Mouse (Mus musculus): ENCODE measurements around the gene Hist1h2ap.
"Not testable (repeated sequence)": the region's sequence is repeated elsewhere in the genome, so short reads cannot be mapped to it uniquely, and the experiment has no call there.

Hist1h2ap gene

GRCm38 (mm10) chr13:21833461-21833860 is at the start of gene Hist1h2ap, which contains the start of gene Hist1h2br:
Hist1h2ap (minus strand) TSS chr13:21833507.
Hist1h2br (plus strand) TSS chr13:21833743.
- not testable (repeated sequence) for DNase-seq (ENCODE audit: extremely low spot score, low spot score)

GRCm38 (mm10) chr13:21882760-21883405 is 49.6 kb upstream of the Hist1h2ap start:
- DNase-seq (ENCODE audit: extremely low spot score, low spot score) = peak; percentile 85

- DNase-seq (ENCODE audit: extremely low spot score, low spot score) = peak; percentile 73
These were observed 48.8 kb upstream of the Hist1h2ap start for GRCm38 (mm10) chr13:21881878-21882669.

DNA sequence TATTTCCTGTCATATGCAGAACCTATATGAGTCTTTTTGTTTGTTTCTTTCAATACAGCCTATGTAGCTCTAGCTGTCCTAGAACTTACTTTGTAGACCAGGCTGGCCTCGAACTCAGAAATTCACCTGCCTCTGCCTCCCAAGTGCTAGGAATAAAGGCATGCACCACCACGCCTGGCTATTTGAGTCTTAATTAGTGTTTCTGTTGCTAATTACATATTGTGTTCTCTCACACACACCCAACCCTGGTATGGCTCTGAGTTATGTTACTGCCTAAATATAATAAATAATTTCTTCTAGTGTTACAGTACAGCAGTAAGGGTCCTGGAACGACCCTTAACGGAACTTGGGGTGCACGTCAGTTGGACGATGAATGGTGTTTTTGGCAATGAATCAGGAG is 47.4 kb upstream of the Hist1h2ap start:
- no peak for DNase-seq (ENCODE audit: extremely low spot score, low spot score)

DNA sequence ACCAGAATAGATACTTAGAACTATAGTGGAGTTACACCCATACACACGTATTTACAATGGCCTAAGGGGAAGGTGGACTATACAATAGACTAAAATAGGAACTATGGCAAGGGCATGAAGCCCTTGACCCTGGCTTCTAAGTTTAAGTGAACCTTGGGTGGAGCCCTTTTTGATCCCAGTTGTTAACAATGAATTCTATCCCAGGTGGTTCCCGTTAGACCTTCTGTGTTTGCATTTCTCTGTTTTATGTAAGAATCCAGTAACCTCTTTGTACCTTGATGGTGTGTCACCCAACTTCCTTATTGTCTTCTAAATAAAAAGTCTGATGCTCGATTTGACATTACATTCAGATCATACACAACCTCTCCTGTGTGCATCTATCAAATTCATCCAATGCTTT is 32.2 kb upstream of the Hist1h2ap start:
- DNase-seq (ENCODE audit: extremely low spot score, low spot score) = not testable (repeated sequence)

DNA sequence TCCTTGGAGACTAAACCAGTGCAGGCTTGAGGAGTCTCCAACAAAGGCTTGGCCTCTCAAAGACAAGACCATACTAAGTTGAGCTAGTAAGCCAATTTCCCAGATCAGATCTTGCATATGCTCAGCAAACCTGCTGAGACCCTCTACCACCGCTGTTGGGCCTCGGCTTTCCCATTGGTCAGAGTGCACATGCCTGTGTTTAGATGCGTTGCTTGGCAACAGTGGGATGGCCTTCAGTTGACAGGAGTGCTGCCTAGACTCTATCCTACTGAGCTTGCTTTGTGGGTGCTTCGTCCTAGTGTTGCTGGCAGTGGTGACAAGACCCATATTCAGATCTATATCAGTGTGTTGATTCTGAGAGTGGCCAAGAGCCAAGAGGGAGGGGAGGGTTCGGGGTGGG is 28.3 kb upstream of the Hist1h2ap start:
- DNase-seq (ENCODE audit: extremely low spot score, low spot score) = peak; percentile 26

DNA sequence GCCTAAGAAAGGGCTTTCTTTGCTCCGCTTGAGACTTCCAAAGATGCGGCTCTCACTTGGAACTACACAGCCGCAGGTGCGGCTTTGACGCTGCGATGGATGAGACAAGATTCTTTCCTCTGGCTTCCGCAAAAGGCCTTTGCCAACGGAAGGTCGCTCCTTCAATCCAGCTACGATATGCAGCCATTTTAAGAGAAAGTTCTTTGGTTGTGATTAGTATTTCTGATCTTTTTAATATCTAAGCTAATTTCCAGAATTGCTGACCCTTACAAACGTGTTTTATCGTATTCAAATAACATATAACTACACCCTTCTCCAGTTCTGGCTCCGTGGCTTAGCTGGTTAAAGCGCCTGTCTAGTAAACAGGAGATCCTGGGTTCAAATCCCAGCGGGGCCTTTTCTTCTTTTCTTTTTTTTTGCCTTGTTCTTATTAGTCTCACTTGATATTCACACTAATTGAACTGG is 22.4 kb upstream of the Hist1h2ap start:
- DNase-seq (ENCODE audit: extremely low spot score, low spot score) = peak; percentile 54

DNA sequence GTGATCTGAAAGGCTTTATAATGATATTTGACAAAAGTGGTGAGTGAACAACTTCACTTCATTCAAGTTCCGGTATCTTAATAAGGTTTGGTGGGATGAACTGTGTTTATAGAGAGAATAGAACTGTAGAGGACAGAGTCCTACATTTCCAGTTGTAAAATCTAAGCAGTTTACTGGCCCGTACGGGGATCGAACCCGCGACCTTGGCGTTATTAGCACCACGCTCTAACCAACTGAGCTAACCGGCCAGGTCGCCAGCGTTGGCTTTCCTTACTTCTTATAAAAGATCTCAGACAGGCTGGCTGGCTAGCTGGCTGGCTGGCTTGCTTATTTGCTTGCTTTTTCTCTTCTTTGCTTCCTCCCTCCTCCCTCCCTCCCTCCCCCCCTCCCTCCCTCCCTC is 21.8 kb upstream of the Hist1h2ap start:
- peak; percentile 92 for DNase-seq (ENCODE audit: extremely low spot score, low spot score)

- no peak for DNase-seq (ENCODE audit: extremely low spot score, low spot score)
These were observed 19.1 kb upstream of the Hist1h2ap start for GRCm38 (mm10) chr13:21852215-21852945.

DNA sequence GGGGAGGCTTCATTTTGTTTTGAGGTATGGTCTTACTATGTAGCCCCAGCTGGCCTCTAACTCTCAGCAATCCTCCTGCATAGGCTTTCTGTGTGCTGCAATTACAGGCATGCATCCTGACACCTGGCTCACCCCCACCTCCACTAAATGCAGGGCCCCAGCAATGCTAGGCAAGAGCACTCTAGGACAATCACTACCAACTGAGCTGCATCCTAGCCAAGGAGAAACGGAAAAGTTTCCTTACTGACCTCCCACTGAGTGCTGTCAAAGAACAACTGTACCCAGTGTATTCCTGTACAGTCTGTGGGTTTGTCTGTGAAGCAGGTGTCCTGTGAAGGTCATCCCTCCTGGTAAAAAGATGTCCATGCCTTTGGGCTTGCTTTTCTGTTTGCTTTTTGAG is 17.4 kb upstream of the Hist1h2ap start:
- DNase-seq (ENCODE audit: extremely low spot score, low spot score) = not testable (repeated sequence)

DNA sequence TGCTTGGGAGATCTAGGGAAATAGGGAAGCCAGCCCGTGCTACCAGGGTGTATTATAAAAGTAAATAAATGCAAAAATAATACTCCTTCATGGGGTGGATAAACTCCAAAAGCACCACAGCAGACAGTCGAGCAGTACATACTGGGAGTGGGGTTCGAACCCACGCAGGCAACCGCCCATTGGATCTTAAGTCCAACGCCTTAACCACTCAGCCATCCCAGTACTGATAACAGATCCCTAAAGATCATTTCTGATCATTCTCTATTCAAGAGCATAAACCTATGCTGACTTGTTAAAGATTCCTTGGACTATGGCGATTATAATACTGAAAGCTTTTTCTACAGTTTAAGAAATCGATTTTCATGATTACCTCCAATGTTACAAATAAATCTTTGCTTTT is 14.6 kb upstream of the Hist1h2ap start:
- DNase-seq (ENCODE audit: extremely low spot score, low spot score) = peak; percentile 29

- not testable (repeated sequence) for DNase-seq (ENCODE audit: extremely low spot score, low spot score)
These were observed 13.0 kb upstream of the Hist1h2ap start for GRCm38 (mm10) chr13:21846356-21846755.

GRCm38 (mm10) chr13:21840508-21840907 is 7.2 kb upstream of the Hist1h2ap start:
- not testable (repeated sequence) for DNase-seq (ENCODE audit: extremely low spot score, low spot score)

DNA sequence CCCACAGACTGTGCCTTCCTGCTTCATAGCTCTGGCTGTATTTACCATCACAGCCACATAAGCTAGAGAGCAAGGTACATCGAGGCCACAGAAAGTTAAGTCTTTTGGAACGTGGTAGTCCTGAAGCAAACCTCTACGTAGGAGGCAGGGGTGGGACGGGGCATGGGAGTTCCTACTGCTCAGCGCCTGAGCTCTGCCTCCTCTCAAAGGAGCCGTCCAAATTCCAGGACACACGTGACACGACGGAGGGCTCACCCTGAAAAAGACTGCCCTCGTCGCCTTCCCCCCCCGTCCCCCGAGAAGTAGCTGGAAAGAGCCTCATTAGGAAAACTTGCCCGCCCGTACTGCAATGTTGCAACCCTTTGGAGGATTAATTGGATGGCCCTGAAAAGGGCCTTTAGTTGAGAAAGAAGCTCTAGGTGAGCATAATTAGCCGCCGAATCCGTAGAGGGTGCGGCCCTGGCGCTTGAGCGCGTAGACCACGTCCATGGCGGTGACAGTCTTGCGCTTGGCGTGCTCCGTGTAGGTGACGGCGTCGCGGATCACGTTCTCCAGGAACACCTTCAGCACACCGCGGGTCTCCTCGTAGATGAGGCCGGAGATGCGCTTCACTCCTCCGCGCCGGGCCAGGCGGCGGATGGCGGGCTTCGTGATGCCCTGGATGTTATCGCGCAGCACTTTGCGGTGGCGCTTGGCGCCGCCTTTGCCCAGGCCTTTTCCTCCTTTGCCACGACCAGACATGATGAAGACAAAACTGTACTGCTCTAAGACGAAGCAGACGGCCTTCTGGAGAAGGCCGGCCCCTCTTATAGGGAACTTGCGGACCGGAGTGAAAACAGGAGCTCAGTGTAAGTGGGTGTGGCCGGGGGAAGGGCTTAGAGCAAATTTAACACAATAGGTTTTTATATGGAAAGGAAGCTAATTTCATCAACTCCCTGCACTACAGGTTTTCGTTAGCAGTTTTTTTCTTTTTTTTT is 1.6 kb downstream of the Hist1h2ap start, which contains the start of gene Hist1h4n:
Hist1h4n (minus strand) TSS at position 779 of the 977 bp plus-strand sequence.
- DNase-seq (ENCODE audit: extremely low spot score, low spot score) = not testable (repeated sequence)

GRCm38 (mm10) chr13:21830344-21830743 is 3.0 kb downstream of the Hist1h2ap start:
- peak; percentile 15 for DNase-seq (ENCODE audit: extremely low spot score, low spot score)

GRCm38 (mm10) chr13:21828511-21828910 is 4.8 kb downstream of the Hist1h2ap start:
- DNase-seq (ENCODE audit: extremely low spot score, low spot score) = peak; percentile 4

DNA sequence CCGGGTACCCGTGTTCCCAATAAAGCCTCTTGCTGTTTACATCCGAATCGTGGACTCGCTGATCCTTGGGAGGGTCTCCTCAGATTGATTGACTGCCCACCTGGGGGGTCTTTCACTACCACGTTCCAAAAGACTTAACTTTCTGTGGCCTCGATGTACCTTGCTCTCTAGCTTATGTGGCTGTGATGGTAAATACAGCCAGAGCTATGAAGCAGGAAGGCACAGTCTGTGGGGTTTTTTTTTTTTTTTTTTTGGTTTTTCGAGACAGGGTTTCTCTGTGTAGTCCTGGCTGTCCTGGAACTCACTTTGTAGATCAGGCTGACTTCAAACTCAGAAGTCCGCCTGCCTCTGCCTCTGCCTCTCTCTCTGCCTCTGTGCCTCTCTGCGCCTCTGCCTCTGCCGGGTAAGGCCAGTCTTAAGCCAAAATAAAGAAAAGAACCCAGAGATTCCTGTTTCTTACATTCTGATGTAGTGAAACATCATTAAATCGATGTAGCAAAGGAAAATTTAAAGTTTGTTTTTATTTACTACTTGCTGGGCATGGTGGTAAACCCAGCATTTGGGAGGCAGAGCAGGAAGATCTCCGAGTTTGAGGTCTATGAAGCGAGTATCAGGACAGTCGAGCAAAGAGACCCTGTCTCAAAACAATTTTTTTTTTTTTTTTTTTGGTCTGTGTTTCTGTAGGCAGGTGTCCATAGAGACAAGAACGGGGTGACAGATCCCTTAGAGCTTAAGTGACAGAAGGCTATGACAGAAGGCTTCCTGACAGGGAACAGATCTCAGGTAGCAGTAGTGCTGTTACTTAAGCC is 13.0 kb downstream of the Hist1h2ap start:
- DNase-seq (ENCODE audit: extremely low spot score, low spot score) = not testable (repeated sequence)

DNA sequence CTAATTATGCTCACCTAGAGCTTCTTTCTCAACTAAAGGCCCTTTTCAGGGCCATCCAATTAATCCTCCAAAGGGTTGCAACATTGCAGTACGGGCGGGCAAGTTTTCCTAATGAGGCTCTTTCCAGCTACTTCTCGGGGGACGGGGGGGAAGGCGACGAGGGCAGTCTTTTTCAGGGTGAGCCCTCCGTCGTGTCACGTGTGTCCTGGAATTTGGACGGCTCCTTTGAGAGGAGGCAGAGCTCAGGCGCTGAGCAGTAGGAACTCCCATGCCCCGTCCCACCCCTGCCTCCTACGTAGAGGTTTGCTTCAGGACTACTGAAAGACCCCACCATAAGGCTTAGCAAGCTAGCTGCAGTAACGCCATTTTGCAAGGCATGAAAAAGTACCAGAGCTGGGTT is 21.2 kb downstream of the Hist1h2ap start:
- not testable (repeated sequence) for DNase-seq (ENCODE audit: extremely low spot score, low spot score)

- not testable (repeated sequence) for DNase-seq (ENCODE audit: extremely low spot score, low spot score)
These were observed 21.8 kb downstream of the Hist1h2ap start, which contains the start of gene Hist1h4m for GRCm38 (mm10) chr13:21811539-21811938. Hist1h4m (plus strand) TSS chr13:21811746.

All from neural tube, embryonic 10.5 days (tissue).